Mouse (Mus musculus) v-Abl transformed pro-B cells (cell line): ENCODE data around the gene Gm38655.
"Not testable (repeated sequence)": the region's sequence is repeated elsewhere in the genome, so short reads cannot be mapped to it uniquely, and the experiment has no call there.

Experiments used
- in situ Hi-C, 2 experiments: fragments of 400-800 bp; cut with MboI; formaldehyde crosslinking; loops; one replicate each; pipeline ENCODE4 v1.15.1; 2025; ENCODE audit not compliant: unreplicated experiment in 2 of 2

The Gm38655 gene

GRCm38 (mm10) chr17:25183232-25183631 is 8.0 kb upstream of the Gm38655 start:
- in situ Hi-C loops, result loop anchor here in 1 of 2 experiments (5.0 kb wide), 1 partner anchor 94 kb away; no protein-coding TSS in a partner anchor

- in situ Hi-C loops, result no loop called here
Measured at GRCm38 (mm10) chr17:25172558-25172957, 2.7 kb downstream of the Gm38655 start.

GRCm38 (mm10) chr17:25169706-25170105 is 5.6 kb downstream of the Gm38655 start:
- in situ Hi-C loops, result no loop called here

- in situ Hi-C loops, result no loop called here
Measured at GRCm38 (mm10) chr17:25165970-25166671, 9.2 kb downstream of the Gm38655 start.

- in situ Hi-C loops, result no loop called here
Measured at GRCm38 (mm10) chr17:25164770-25165169, 10.5 kb downstream of the Gm38655 start.

- in situ Hi-C loops, result no loop called here
Measured at GRCm38 (mm10) chr17:25163387-25163786, 11.9 kb downstream of the Gm38655 start.

GRCm38 (mm10) chr17:25162161-25162560 is 13.1 kb downstream of the Gm38655 start, which contains the start of gene Ccdc154:
Gene Ccdc154, plus strand, starts transcription at chr17:25162461.
- in situ Hi-C loops, result no loop called here

GRCm38 (mm10) chr17:25139960-25140359 is 35.3 kb downstream of the Gm38655 start:
- in situ Hi-C loops, result no loop called here

GRCm38 (mm10) chr17:25138803-25139202 is 36.5 kb downstream of the Gm38655 start:
- in situ Hi-C loops, result no loop called here

GRCm38 (mm10) chr17:25135622-25136021 is 39.6 kb downstream of the Gm38655 start:
- in situ Hi-C loops, result no loop called here

- in situ Hi-C loops, result no loop called here
Measured at GRCm38 (mm10) chr17:25133275-25133698, 42.0 kb downstream of the Gm38655 start, which contains the start of gene Clcn7. Gene Clcn7, plus strand, starts transcription at chr17:25133391.

- in situ Hi-C loops, result no loop called here
Measured at GRCm38 (mm10) chr17:25130060-25130459, 45.2 kb downstream of the Gm38655 start.

- in situ Hi-C loops, result no loop called here
Measured at GRCm38 (mm10) chr17:25127681-25128080, 47.6 kb downstream of the Gm38655 start.

- in situ Hi-C loops, result no loop called here
Measured at GRCm38 (mm10) chr17:25127079-25127478, 48.2 kb downstream of the Gm38655 start.

- in situ Hi-C loops, result not testable (repeated sequence)
Measured at GRCm38 (mm10) chr17:25125442-25126060, 49.7 kb downstream of the Gm38655 start.

GRCm38 (mm10) chr17:25123979-25124378 is 51.3 kb downstream of the Gm38655 start:
- in situ Hi-C loops, result loop anchor here (5.0 kb wide), 2 partner anchors 153 to 163 kb away; no protein-coding TSS in a partner anchor
